ENCODE assay signal across 14 mouse cellular contexts in the genomic region with DNA sequence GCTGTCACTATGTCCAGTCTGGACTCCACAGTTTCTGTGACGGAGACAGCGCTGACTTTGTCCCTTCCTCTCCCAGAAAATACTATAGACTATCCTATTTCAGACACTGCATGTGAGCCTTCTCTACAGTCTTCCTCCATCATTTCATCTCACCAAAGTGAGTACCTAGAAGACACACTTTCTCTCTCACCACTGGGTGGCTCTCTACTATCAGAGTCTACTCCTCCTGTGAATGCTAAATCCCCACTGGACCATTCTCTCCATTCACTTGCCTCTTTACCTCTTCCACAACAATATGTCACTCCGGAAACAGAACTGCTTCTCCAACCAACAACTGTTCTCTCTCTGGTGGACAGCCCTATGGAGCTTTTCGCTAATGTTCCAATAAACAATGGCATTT. TPM values are rescaled to one million over a fixed set of nuclear protein-coding genes. Genes with fewer than 3 reads are reported as not detected.
DNase-seq lines count a peak whose midpoint lies in the region; ATAC-seq and TF ChIP-seq lines count a peak whose summit lies in the region.
"Had no signal": no experiment of that assay in that cellular context is flagged by ENCODE, and none has a peak within 500 bp of the region (broad histone marks: within the 10 kb centered on the region; RNA-seq: fewer than 3 reads in every experiment).

No protein-coding gene starts in this region.

- DNase-seq in heart, adult 2 months, result no peak
- DNase-seq in heart, embryonic 10.5 days (ENCODE audit: low spot score), result no peak
- no peak for DNase-seq in lung, postnatal 0 days (ENCODE audit: low spot score)
- DNase-seq in lung, adult 18-20 months, result no peak
- DNase-seq in R1 (ENCODE audit: low read depth, low spot score), result peak; percentile 32
- DNase-seq in right cerebral cortex, postnatal 36 days (ENCODE audit: low spot score in 2 of 2), result no peak
- DNase-seq in thymus, postnatal 36 days, result no peak

- TF ChIP-seq POLR2A in heart, adult 2 months (IDR thresholded peaks at IDR 0.05; ENCODE audit: insufficient read depth, low read depth, low read length), result no peak

- no peak for TF ChIP-seq EP300 in heart, adult 2 months (IDR thresholded peaks at IDR 0.05; ENCODE audit: insufficient read depth, low read depth, low read length)
- no peak for TF ChIP-seq EP300 in lung, postnatal 0 days (IDR thresholded peaks at IDR 0.05)

- 50% methylated on average over 4 of the region's 4 CpGs for WGBS in heart, adult 2 months
- WGBS in heart, embryonic 10.5 days, result 58% methylated on average over 4 of the region's 4 CpGs
- 65% methylated on average over 4 of the region's 4 CpGs for WGBS in lung, postnatal 0 days

- intact Hi-C loops in heart, adult 2 months (cut with DNase I), result no loop called here

- H3K4me3 ChIP-seq in heart, adult 2 months, result no peak overlapping the region
- H3K4me3 ChIP-seq in heart, embryonic 10.5 days, result no peak overlapping the region
- no peak overlapping the region for H3K4me3 ChIP-seq in lung, postnatal 0 days (ENCODE audit: low read depth, low read length)
- H3K4me3 ChIP-seq: heart, embryonic 13.5 days; kidney, embryonic 15.5 days had no signal

- no peaks in the 10 kb centered on the region for H3K27me3 ChIP-seq in heart, adult 2 months (ENCODE audit: control insufficient read depth, insufficient read depth, low read length)
- H3K27me3 ChIP-seq in heart, embryonic 10.5 days (ENCODE audit: insufficient read depth, poor library complexity, severe bottlenecking), result no peaks in the 10 kb centered on the region
- no peaks in the 10 kb centered on the region for H3K27me3 ChIP-seq in lung, postnatal 0 days (replicated peaks; ENCODE audit: insufficient read depth, low read length)
- H3K27me3 ChIP-seq: heart, embryonic 13.5 days; kidney, embryonic 15.5 days had no signal

- H3K9me3 ChIP-seq in heart, embryonic 10.5 days, result no peaks in the 10 kb centered on the region
- H3K9me3 ChIP-seq in lung, postnatal 0 days (ENCODE audit: low read length), result no peaks in the 10 kb centered on the region
- H3K9me3 ChIP-seq: G1E; heart, embryonic 13.5 days; kidney, embryonic 15.5 days had no signal

- TF ChIP-seq CTCF in heart, adult 2 months (IDR thresholded peaks at IDR 0.05), result peak; percentile 58
- peak; percentile 24 for TF ChIP-seq CTCF in lung, postnatal 0 days (IDR thresholded peaks at IDR 0.05)

- H3K4me2 ChIP-seq in lung, postnatal 0 days (replicated peaks; ENCODE audit: low read depth, low read length), result no peak overlapping the region
- H3K4me2 ChIP-seq: heart, embryonic 13.5 days; kidney, embryonic 15.5 days had no signal

- no peaks in the 10 kb centered on the region for H3K36me3 ChIP-seq in heart, adult 2 months (ENCODE audit: control insufficient read depth, insufficient read depth, low read length)
- no peaks in the 10 kb centered on the region for H3K36me3 ChIP-seq in heart, embryonic 10.5 days
- H3K36me3 ChIP-seq in lung, postnatal 0 days (ENCODE audit: insufficient read depth, low read length), result no peaks in the 10 kb centered on the region
- H3K36me3 ChIP-seq: G1E; heart, embryonic 13.5 days; kidney, embryonic 15.5 days had no signal

- no peak overlapping the region for H3K9ac ChIP-seq in heart, adult 2 months (ENCODE audit: low read depth, low read length)
- no peak overlapping the region for H3K9ac ChIP-seq in lung, postnatal 0 days (replicated peaks; ENCODE audit: low read depth)
- H3K9ac ChIP-seq: heart, embryonic 13.5 days; kidney, embryonic 15.5 days had no signal

- no peaks in the 10 kb centered on the region for H3K4me1 ChIP-seq in heart, adult 2 months (ENCODE audit: control insufficient read depth, insufficient read depth, low read length)
- H3K4me1 ChIP-seq in heart, embryonic 10.5 days, result no peaks in the 10 kb centered on the region
- no peaks in the 10 kb centered on the region for H3K4me1 ChIP-seq in lung, postnatal 0 days (ENCODE audit: insufficient read depth, low read depth, low read length)
- H3K4me1 ChIP-seq: heart, embryonic 13.5 days; kidney, embryonic 15.5 days had no signal

- H3K79me2 ChIP-seq in heart, adult 2 months (replicated peaks; ENCODE audit: control insufficient read depth, insufficient read depth, low read length), result no peaks in the 10 kb centered on the region

- ATAC-seq in lung, postnatal 0 days, result no peak
- ATAC-seq in monocyte, adult 5-6 weeks (replicated peaks; ENCODE audit: insufficient number of reproducible peaks, low FRiP score, low TSS enrichment, poor library complexity, severe bottlenecking), result peak; percentile 59; the same call in 1 of the 2 replicates

- H3K27ac ChIP-seq in heart, adult 2 months, result no peak overlapping the region
- H3K27ac ChIP-seq in heart, embryonic 10.5 days, result no peak overlapping the region
- H3K27ac ChIP-seq in lung, postnatal 0 days (ENCODE audit: low read length), result no peak overlapping the region
- H3K27ac ChIP-seq: heart, embryonic 13.5 days; kidney, embryonic 15.5 days had no signal

RNA-seq across cellular contexts. Expression of a gene that starts 2.2 kb away (rescaled TPM):
- total RNA-seq in heart, adult 2 months (2021), result not detected
- polyA plus RNA-seq in heart, adult 2 months (2012; rRNA removed), result not detected in 2 replicates
- polyA plus RNA-seq in heart, embryonic 10.5 days (2016; fragmentation: Nextera tagmentation; extraction: Ambion mirVana), result not detected in 2 replicates
- polyA plus RNA-seq in lung, postnatal 0 days (2015; fragmentation: Nextera tagmentation; extraction: Ambion mirVana), result not detected in 2 replicates
- total RNA-seq in monocyte, adult 5-6 weeks (2017), result 0.38 TPM in 1 of 3 replicates, not detected in the others
- polyA plus RNA-seq: embryonic facial prominence, embryonic 11.5 days; G1E; heart, embryonic 13.5 days; kidney, embryonic 15.5 days; limb, embryonic 11.5 days; stomach, embryonic 16.5 days had no signal

RNA-seq across cellular contexts. Expression of a gene that starts 17.5 kb away (rescaled TPM):
- total RNA-seq in heart, adult 2 months (2021), result not detected
- not detected in 2 replicates for polyA plus RNA-seq in heart, adult 2 months (2012; rRNA removed)
- polyA plus RNA-seq in heart, embryonic 10.5 days (2016; fragmentation: Nextera tagmentation; extraction: Ambion mirVana), result not detected in 2 replicates
- polyA plus RNA-seq in lung, postnatal 0 days (2015; fragmentation: Nextera tagmentation; extraction: Ambion mirVana), result not detected in 2 replicates
- total RNA-seq in monocyte, adult 5-6 weeks (2017), result not detected in 3 replicates
- total RNA-seq: G1E had no signal
- polyA plus RNA-seq: embryonic facial prominence, embryonic 11.5 days; G1E; heart, embryonic 13.5 days; kidney, embryonic 15.5 days; limb, embryonic 11.5 days; stomach, embryonic 16.5 days had no signal
